ENCODE assay signal across 22 mouse cellular contexts in the genomic region with DNA sequence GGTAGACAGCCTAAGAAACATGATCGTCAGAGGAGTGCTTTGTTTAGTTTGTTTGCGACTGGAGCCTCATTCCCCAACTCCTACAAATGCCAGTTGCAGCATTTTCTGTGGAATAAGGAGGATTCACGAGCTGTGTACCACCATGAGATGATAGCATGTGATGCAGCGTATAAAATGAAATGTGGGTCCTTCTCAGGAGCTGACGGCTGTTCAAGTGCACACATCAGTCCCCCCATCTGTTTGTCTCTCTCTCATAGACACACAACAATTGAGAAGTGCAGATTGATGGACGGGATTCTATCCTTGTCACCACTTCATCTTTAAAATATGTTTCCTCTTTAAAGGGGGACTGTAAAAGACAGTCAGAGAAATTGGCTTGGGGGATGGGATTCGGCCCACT. TPM values are rescaled to one million over a fixed set of nuclear protein-coding genes. Genes with fewer than 3 reads are reported as not detected.
DNase-seq lines count a peak whose midpoint lies in the region; ATAC-seq lines count a peak whose summit lies in the region.
"Had no signal": no experiment of that assay in that cellular context is flagged by ENCODE, and none has a peak within 500 bp of the region (broad histone marks: within the 10 kb centered on the region; RNA-seq: fewer than 3 reads in every experiment).

No protein-coding gene starts in this region.

- no peak overlapping the region for H3K27ac ChIP-seq in forebrain, embryonic 16.5 days (ENCODE audit: low read length)
- no peak overlapping the region for H3K27ac ChIP-seq in forebrain, embryonic 15.5 days (replicated peaks)
- peak overlapping the region; percentile 63 for H3K27ac ChIP-seq in hindbrain, embryonic 11.5 days (ENCODE audit: low read depth, low read length)
- H3K27ac ChIP-seq in hindbrain, embryonic 14.5 days, result no peak overlapping the region
- H3K27ac ChIP-seq in hindbrain, embryonic 15.5 days (replicated peaks), result 0 out of 2 replicates have a peak overlapping the region, but pooled peaks have one; percentile 46
- peak overlapping the region; percentile 8; the same call in 1 of the 2 replicates for H3K27ac ChIP-seq in midbrain, embryonic 16.5 days (ENCODE audit: low read length)
- H3K27ac ChIP-seq: limb, embryonic 13.5 days; liver, embryonic 13.5 days had no signal

- DNase-seq in hindbrain, embryonic 11.5 days (ENCODE audit: low spot score), result no peak
- DNase-seq in hindbrain, embryonic 14.5 days (ENCODE audit: low spot score), result no peak
- DNase-seq in spleen, postnatal 4 days (ENCODE audit: low spot score in 2 of 2), result no peak
- DNase-seq in urinary bladder, postnatal 14 days (ENCODE audit: low spot score), result no peak
- DNase-seq: adrenal gland, adult 8-10 months; cerebellum, adult 9-10 months; heart, postnatal 10 days; kidney, adult 2 months; kidney, postnatal 14 days; liver, embryonic 13.5 days; lung, embryonic 14.5 days; lung, postnatal 36 days; right cerebral cortex, adult 18-20 months; thymus, postnatal 36 days had no signal

- no peaks in the 10 kb centered on the region for H3K9me3 ChIP-seq in forebrain, embryonic 16.5 days (ENCODE audit: control insufficient read depth, low read length)
- H3K9me3 ChIP-seq in forebrain, embryonic 15.5 days, result no peaks in the 10 kb centered on the region
- H3K9me3 ChIP-seq in hindbrain, embryonic 11.5 days (ENCODE audit: control insufficient read depth, low read length), result no peaks in the 10 kb centered on the region
- H3K9me3 ChIP-seq in hindbrain, embryonic 14.5 days (ENCODE audit: control insufficient read depth, low read length), result no peaks in the 10 kb centered on the region
- H3K9me3 ChIP-seq in hindbrain, embryonic 15.5 days, result no peaks in the 10 kb centered on the region
- H3K9me3 ChIP-seq in midbrain, embryonic 16.5 days (replicated peaks; ENCODE audit: control insufficient read depth, low read length, poor library complexity, severe bottlenecking), result no peaks in the 10 kb centered on the region
- H3K9me3 ChIP-seq: limb, embryonic 13.5 days; liver, embryonic 13.5 days had no signal

- peaks cover 5% of the 10 kb centered on the region; the same call in 1 of the 2 replicates for H3K4me1 ChIP-seq in forebrain, embryonic 16.5 days (replicated peaks; ENCODE audit: control insufficient read depth, insufficient read depth, low read length)
- peaks cover 10% of the 10 kb centered on the region for H3K4me1 ChIP-seq in forebrain, embryonic 15.5 days
- H3K4me1 ChIP-seq in hindbrain, embryonic 11.5 days (replicated peaks; ENCODE audit: control insufficient read depth, insufficient read depth, low read length), result peaks cover 9% of the 10 kb centered on the region
- peaks cover 33% of the 10 kb centered on the region; the same call in 1 of the 2 replicates for H3K4me1 ChIP-seq in hindbrain, embryonic 14.5 days (replicated peaks; ENCODE audit: control insufficient read depth, insufficient read depth, low read length)
- H3K4me1 ChIP-seq in hindbrain, embryonic 15.5 days (replicated peaks), result peaks cover 34% of the 10 kb centered on the region
- peaks cover 15% of the 10 kb centered on the region for H3K4me1 ChIP-seq in midbrain, embryonic 16.5 days (ENCODE audit: control insufficient read depth, insufficient read depth, low read length)
- H3K4me1 ChIP-seq: liver, embryonic 13.5 days had no signal

- ATAC-seq in forebrain, embryonic 16.5 days, result peak; percentile 43; the same call in 1 of the 2 replicates
- ATAC-seq in forebrain, embryonic 15.5 days (replicated peaks), result no peak; the same call in 1 of the 2 replicates
- ATAC-seq in hindbrain, embryonic 11.5 days (ENCODE audit: low FRiP score), result peak; percentile 12; the same call in 1 of the 2 replicates
- no peak for ATAC-seq in hindbrain, embryonic 14.5 days (ENCODE audit: low FRiP score)
- 0 out of 2 replicates have a peak, but pooled peaks have one; percentile 51 for ATAC-seq in hindbrain, embryonic 15.5 days (ENCODE audit: low FRiP score, low read depth)
- peak; percentile 50; the same call in 1 of the 2 replicates for ATAC-seq in midbrain, embryonic 16.5 days
- ATAC-seq: CD4-positive, CD25-positive, alpha-beta regulatory T cell, adult 4 months; inflammation-experienced regulatory T-cells, adult 6 months; Patski had no signal

- 67% methylated on average over 7 of the region's 7 CpGs for WGBS in forebrain, embryonic 16.5 days
- 71% methylated on average over 7 of the region's 7 CpGs for WGBS in forebrain, embryonic 15.5 days
- 68% methylated on average over 7 of the region's 7 CpGs for WGBS in hindbrain, embryonic 11.5 days
- WGBS in hindbrain, embryonic 14.5 days, result 48% methylated on average over 7 of the region's 7 CpGs
- 50% methylated on average over 7 of the region's 7 CpGs for WGBS in hindbrain, embryonic 15.5 days
- 56% methylated on average over 7 of the region's 7 CpGs for WGBS in midbrain, embryonic 16.5 days

- no peaks in the 10 kb centered on the region for H3K36me3 ChIP-seq in forebrain, embryonic 16.5 days (ENCODE audit: control insufficient read depth, insufficient read depth)
- no peaks in the 10 kb centered on the region for H3K36me3 ChIP-seq in forebrain, embryonic 15.5 days
- no peaks in the 10 kb centered on the region; the same call in 1 of the 2 replicates for H3K36me3 ChIP-seq in hindbrain, embryonic 11.5 days (ENCODE audit: control insufficient read depth, insufficient read depth, low read length)
- no peaks in the 10 kb centered on the region for H3K36me3 ChIP-seq in hindbrain, embryonic 14.5 days (replicated peaks; ENCODE audit: control insufficient read depth, insufficient read depth)
- H3K36me3 ChIP-seq in hindbrain, embryonic 15.5 days, result no peaks in the 10 kb centered on the region
- H3K36me3 ChIP-seq in midbrain, embryonic 16.5 days (ENCODE audit: control insufficient read depth, insufficient read depth, low read length), result no peaks in the 10 kb centered on the region
- H3K36me3 ChIP-seq: limb, embryonic 13.5 days; liver, embryonic 13.5 days had no signal

- H3K4me3 ChIP-seq in forebrain, embryonic 16.5 days (replicated peaks; ENCODE audit: low read length), result no peak overlapping the region
- no peak overlapping the region for H3K4me3 ChIP-seq in forebrain, embryonic 15.5 days
- no peak overlapping the region for H3K4me3 ChIP-seq in hindbrain, embryonic 11.5 days (ENCODE audit: low read depth, low read length)
- no peak overlapping the region for H3K4me3 ChIP-seq in hindbrain, embryonic 14.5 days (replicated peaks; ENCODE audit: low read length)
- H3K4me3 ChIP-seq in hindbrain, embryonic 15.5 days, result no peak overlapping the region
- H3K4me3 ChIP-seq in midbrain, embryonic 16.5 days (ENCODE audit: low read depth, low read length), result no peak overlapping the region
- H3K4me3 ChIP-seq: limb, embryonic 13.5 days; liver, embryonic 13.5 days had no signal

- H3K27me3 ChIP-seq in forebrain, embryonic 16.5 days (replicated peaks; ENCODE audit: control insufficient read depth, insufficient read depth, low read length), result no peaks in the 10 kb centered on the region
- H3K27me3 ChIP-seq in forebrain, embryonic 15.5 days, result no peaks in the 10 kb centered on the region
- H3K27me3 ChIP-seq in hindbrain, embryonic 11.5 days (ENCODE audit: control insufficient read depth, insufficient read depth, low read length), result no peaks in the 10 kb centered on the region
- H3K27me3 ChIP-seq in hindbrain, embryonic 14.5 days (ENCODE audit: control insufficient read depth, insufficient read depth, low read length), result no peaks in the 10 kb centered on the region
- H3K27me3 ChIP-seq in hindbrain, embryonic 15.5 days, result no peaks in the 10 kb centered on the region
- H3K27me3 ChIP-seq in midbrain, embryonic 16.5 days (ENCODE audit: control insufficient read depth, insufficient read depth, low read depth, low read length), result no peaks in the 10 kb centered on the region
- H3K27me3 ChIP-seq: limb, embryonic 13.5 days; liver, embryonic 13.5 days; Patski had no signal

- no peak overlapping the region for H3K4me2 ChIP-seq in forebrain, embryonic 16.5 days (ENCODE audit: low read length)
- no peak overlapping the region for H3K4me2 ChIP-seq in forebrain, embryonic 15.5 days (replicated peaks)
- H3K4me2 ChIP-seq in hindbrain, embryonic 11.5 days (replicated peaks; ENCODE audit: low read depth, low read length), result no peak overlapping the region
- H3K4me2 ChIP-seq in hindbrain, embryonic 14.5 days (replicated peaks), result no peak overlapping the region
- no peak overlapping the region for H3K4me2 ChIP-seq in hindbrain, embryonic 15.5 days
- H3K4me2 ChIP-seq in midbrain, embryonic 16.5 days (ENCODE audit: low read length), result no peak overlapping the region
- H3K4me2 ChIP-seq: limb, embryonic 13.5 days; liver, embryonic 13.5 days; lung, embryonic 14.5 days had no signal

- H3K9ac ChIP-seq in forebrain, embryonic 16.5 days (replicated peaks; ENCODE audit: low read depth, low read length), result no peak overlapping the region
- H3K9ac ChIP-seq in forebrain, embryonic 15.5 days (replicated peaks), result no peak overlapping the region
- no peak overlapping the region for H3K9ac ChIP-seq in hindbrain, embryonic 11.5 days (ENCODE audit: low read depth, low read length)
- H3K9ac ChIP-seq in hindbrain, embryonic 14.5 days, result no peak overlapping the region; the same call in 1 of the 2 replicates
- H3K9ac ChIP-seq in hindbrain, embryonic 15.5 days, result no peak overlapping the region
- no peak overlapping the region for H3K9ac ChIP-seq in midbrain, embryonic 16.5 days (ENCODE audit: low read depth, low read length)
- H3K9ac ChIP-seq: limb, embryonic 13.5 days; liver, embryonic 13.5 days; lung, embryonic 14.5 days had no signal

RNA-seq across cellular contexts. Expression of a gene that starts 12.1 kb away (rescaled TPM):
- 9.0 and 10.5 TPM in 2 replicates for polyA plus RNA-seq in forebrain, embryonic 16.5 days (2015; fragmentation: Nextera tagmentation; extraction: Ambion mirVana)
- polyA plus RNA-seq in forebrain, embryonic 15.5 days (2015; fragmentation: Nextera tagmentation; extraction: Ambion mirVana), result 8.1 and 9.3 TPM in 2 replicates
- polyA plus RNA-seq in hindbrain, embryonic 11.5 days (2014; fragmentation: Nextera tagmentation; extraction: Ambion mirVana), result 10.4 and 11.4 TPM in 2 replicates
- 10.8 and 11.6 TPM in 2 replicates for polyA plus RNA-seq in hindbrain, embryonic 14.5 days (2014; fragmentation: Nextera tagmentation; extraction: Ambion mirVana)
- polyA plus RNA-seq in hindbrain, embryonic 15.5 days (2015; fragmentation: Nextera tagmentation; extraction: Ambion mirVana), result 11.2 and 12.3 TPM in 2 replicates
- polyA plus RNA-seq in midbrain, embryonic 16.5 days (2015; fragmentation: Nextera tagmentation; extraction: Ambion mirVana), result 9.9 and 10.6 TPM in 2 replicates

Comparison
In these comparisons a context has a peak if more than half of its experiments do, and no peak if none do; other contexts are left out.
1. ATAC-seq: peak in forebrain, embryonic 16.5 days (single experiment), hindbrain, embryonic 11.5 days (single experiment), hindbrain, embryonic 15.5 days (single experiment) and midbrain, embryonic 16.5 days (single experiment); none in forebrain, embryonic 15.5 days (single experiment) and hindbrain, embryonic 14.5 days (single experiment).
2. H3K27ac ChIP-seq: peak in hindbrain, embryonic 11.5 days (single experiment), hindbrain, embryonic 15.5 days (single experiment) and midbrain, embryonic 16.5 days (single experiment); none in forebrain, embryonic 16.5 days (single experiment), forebrain, embryonic 15.5 days (single experiment) and hindbrain, embryonic 14.5 days (single experiment).